Mouse (Mus musculus): ENCODE measurements around the gene Stk24. TPM values are rescaled to one million over a fixed set of nuclear protein-coding genes. Genes with fewer than 3 reads are reported as not detected.
A peak's percentile ranks its signal among the peaks of the same experiment; 100 is the strongest.

Gene Stk24
- polyA plus RNA-seq, 1 experiment from 2014 or later, result 47.9 TPM

DNA sequence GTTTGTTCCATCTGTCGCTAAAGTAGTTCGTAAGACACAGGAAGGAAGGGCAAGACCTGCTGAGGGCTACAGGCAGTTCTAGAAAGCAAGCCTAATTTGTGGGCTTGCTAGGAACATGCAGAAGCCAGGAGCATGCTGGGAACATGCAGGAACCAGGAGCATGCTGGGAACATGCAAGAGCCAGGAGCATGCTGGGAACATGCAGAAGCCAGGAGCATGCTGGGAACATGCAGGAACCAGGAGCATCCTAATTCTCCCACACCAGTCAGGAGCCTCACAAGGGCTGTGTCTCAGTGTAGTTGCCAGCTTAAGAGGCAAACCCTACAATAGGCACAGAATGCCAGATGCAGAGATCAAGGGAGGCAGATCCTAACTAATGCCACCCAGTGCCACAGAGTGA lies 53.4 kb downstream of the Stk24 start:
- no peak for ATAC-seq (replicated peaks; ENCODE audit: insufficient number of reproducible peaks, low FRiP score, low TSS enrichment, low read depth)
- no peak overlapping the region for H3K9ac ChIP-seq (replicated peaks; ENCODE audit: low read length)

DNA sequence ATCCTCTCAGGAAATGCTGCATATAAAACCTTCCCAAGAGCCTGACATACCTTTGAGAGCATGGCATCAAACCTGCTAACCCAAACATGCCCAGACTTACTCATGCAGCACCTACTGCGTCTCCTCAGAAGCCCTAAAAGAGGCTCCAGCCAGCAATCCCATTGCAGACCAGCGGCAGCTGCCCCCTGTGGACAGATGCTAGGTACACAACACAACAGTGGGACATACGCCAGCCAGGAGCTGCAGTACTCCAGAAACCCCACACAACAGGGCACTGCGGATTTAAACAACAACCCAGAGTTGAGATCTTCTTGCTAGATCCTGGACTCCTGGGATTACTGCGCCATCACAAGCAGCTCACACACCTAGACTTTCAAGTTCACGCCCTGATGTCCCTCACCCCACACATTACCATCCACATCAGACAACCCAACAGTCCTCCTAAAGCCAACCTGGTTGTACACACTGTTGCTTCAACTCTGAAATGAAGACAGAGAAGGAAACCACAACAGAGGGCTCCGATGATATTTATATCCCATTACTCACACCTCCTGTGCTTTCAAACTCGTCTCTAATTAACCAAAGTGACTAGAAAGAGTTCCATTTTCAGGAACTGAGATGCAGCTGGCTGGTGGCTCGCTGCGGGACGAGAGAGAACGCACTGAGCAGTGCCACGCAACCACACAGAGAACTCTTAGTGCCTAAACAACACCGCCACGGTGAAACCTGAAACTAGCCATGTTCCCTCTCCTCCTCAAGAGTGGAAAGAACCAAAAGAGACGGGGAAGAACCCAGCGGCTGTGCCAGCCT lies 55.1 kb downstream of the Stk24 start:
- Histone ChIP-seq H3K27me3 (ENCODE audit: control insufficient read depth, insufficient read depth, low read length) (no peaks in the 10 kb centered on the region), H3K4me1 (ENCODE audit: control insufficient read depth, insufficient read depth, low read length) (no peaks in the 10 kb centered on the region), H3K9ac (replicated peaks; ENCODE audit: low read length) (no peak overlapping the region), H3K36me3 (replicated peaks; ENCODE audit: control insufficient read depth, insufficient read depth, low read depth, low read length) (no peaks in the 10 kb centered on the region), H3K9me3 (replicated peaks; ENCODE audit: control insufficient read depth, low read length) (no peaks in the 10 kb centered on the region), H3K27ac (replicated peaks; ENCODE audit: low read depth, low read length) (no peak overlapping the region), H3K4me3 (ENCODE audit: low read depth, low read length) (no peak overlapping the region), H3K4me2 (ENCODE audit: low read depth, low read length) (no peak overlapping the region)
- WGBS, result 83% methylated on average over 17 of the region's 17 CpGs
- DNase-seq (ENCODE audit: low spot score) (no peak), ATAC-seq (replicated peaks; ENCODE audit: insufficient number of reproducible peaks, low FRiP score, low TSS enrichment, low read depth) (no peak)

More for the DNA sequence above, 53.4 kb downstream of the Stk24 start:
- H3K4me1 ChIP-seq (ENCODE audit: control insufficient read depth, insufficient read depth, low read length), result no peaks in the 10 kb centered on the region
- no peaks in the 10 kb centered on the region for H3K9me3 ChIP-seq (replicated peaks; ENCODE audit: control insufficient read depth, low read length)
- no peak overlapping the region for H3K4me3 ChIP-seq (ENCODE audit: low read depth, low read length)
- no peak for DNase-seq (ENCODE audit: low spot score)
- no peak overlapping the region for H3K27ac ChIP-seq (replicated peaks; ENCODE audit: low read depth, low read length)
- H3K27me3 ChIP-seq (ENCODE audit: control insufficient read depth, insufficient read depth, low read length), result no peaks in the 10 kb centered on the region
- 85% methylated on average over 2 of the region's 2 CpGs for WGBS
- H3K4me2 ChIP-seq (ENCODE audit: low read depth, low read length), result no peak overlapping the region
- H3K36me3 ChIP-seq (replicated peaks; ENCODE audit: control insufficient read depth, insufficient read depth, low read depth, low read length), result no peaks in the 10 kb centered on the region

DNA sequence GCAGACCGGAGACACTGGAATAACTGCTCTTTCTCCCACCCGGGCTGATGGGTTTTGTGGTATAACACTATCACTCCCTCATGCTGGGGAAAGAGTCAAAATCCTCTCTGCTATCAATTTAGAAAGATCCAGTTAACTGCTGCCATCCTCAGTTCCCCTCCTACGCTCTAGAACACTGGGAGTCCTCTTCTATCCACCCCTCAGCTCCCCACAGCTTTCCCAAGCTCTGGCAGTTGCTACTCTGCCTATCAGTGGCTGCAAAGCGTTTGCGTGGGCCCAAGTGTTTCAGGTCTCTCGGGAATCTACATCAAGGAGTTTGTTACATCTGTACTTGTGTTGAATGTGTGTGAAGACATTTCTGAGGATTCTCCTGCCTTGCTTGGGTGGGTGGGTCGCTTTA lies 57.2 kb downstream of the Stk24 start:
- Histone ChIP-seq H3K4me2 (ENCODE audit: low read depth, low read length) (no peak overlapping the region), H3K9ac (replicated peaks; ENCODE audit: low read length) (no peak overlapping the region), H3K4me1 (ENCODE audit: control insufficient read depth, insufficient read depth, low read length) (no peaks in the 10 kb centered on the region), H3K9me3 (replicated peaks; ENCODE audit: control insufficient read depth, low read length) (no peaks in the 10 kb centered on the region), H3K27me3 (ENCODE audit: control insufficient read depth, insufficient read depth, low read length) (no peaks in the 10 kb centered on the region), H3K4me3 (ENCODE audit: low read depth, low read length) (no peak overlapping the region), H3K36me3 (replicated peaks; ENCODE audit: control insufficient read depth, insufficient read depth, low read depth, low read length) (no peaks in the 10 kb centered on the region), H3K27ac (replicated peaks; ENCODE audit: low read depth, low read length) (no peak overlapping the region)
- DNase-seq (ENCODE audit: low spot score) (no peak), ATAC-seq (replicated peaks; ENCODE audit: insufficient number of reproducible peaks, low FRiP score, low TSS enrichment, low read depth) (no peak)
- WGBS, result 71% methylated on average over 7 of the region's 7 CpGs

DNA sequence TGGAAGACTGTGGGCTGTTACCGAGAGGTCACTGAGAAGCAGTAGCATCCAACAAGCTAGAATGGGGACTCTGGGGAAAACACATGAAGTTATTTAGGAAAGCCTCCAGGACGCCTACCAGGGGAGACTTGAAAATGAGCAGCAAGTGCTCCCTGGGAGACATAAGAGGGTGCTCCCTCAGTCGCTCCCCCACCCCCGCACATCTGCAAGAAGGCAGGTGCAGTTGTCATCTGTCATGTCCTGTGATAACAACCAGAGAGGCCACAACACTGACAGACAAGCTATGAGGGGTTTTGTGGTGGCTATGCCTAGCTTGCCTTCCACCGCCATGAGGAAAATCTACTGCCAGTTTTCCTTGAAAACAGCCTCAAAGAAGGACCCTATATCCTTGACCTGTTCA lies 57.7 kb downstream of the Stk24 start:
- no peak for ATAC-seq (replicated peaks; ENCODE audit: insufficient number of reproducible peaks, low FRiP score, low TSS enrichment, low read depth)
- H3K4me2 ChIP-seq (ENCODE audit: low read depth, low read length), result no peak overlapping the region
- H3K4me3 ChIP-seq (ENCODE audit: low read depth, low read length), result no peak overlapping the region
- H3K27me3 ChIP-seq (ENCODE audit: control insufficient read depth, insufficient read depth, low read length), result no peaks in the 10 kb centered on the region
- no peak for DNase-seq (ENCODE audit: low spot score)
- no peaks in the 10 kb centered on the region for H3K4me1 ChIP-seq (ENCODE audit: control insufficient read depth, insufficient read depth, low read length)
- no peaks in the 10 kb centered on the region for H3K9me3 ChIP-seq (replicated peaks; ENCODE audit: control insufficient read depth, low read length)
- H3K9ac ChIP-seq (replicated peaks; ENCODE audit: low read length), result no peak overlapping the region
- WGBS, result 82% methylated on average over 5 of the region's 5 CpGs
- H3K36me3 ChIP-seq (replicated peaks; ENCODE audit: control insufficient read depth, insufficient read depth, low read depth, low read length), result no peaks in the 10 kb centered on the region
- no peak overlapping the region for H3K27ac ChIP-seq (replicated peaks; ENCODE audit: low read depth, low read length)

DNA sequence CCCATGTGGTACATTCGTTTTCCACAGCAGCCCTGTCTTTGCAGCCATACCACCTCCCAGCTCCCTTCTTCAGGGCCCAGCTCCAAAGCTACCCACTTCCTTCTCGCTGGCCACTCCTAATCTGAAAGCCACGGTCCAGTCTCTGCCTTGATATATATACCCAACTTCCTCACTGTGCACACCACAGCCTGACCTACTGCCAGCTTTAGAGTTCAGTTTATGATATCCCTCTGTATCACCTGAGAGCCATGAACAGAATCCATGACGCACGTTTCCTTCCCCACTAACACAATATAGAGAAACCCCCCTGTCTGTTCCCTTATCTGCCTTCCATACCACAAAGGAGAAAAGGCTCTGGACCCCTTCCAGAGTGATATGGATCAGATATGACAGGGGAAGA lies 61.4 kb downstream of the Stk24 start:
- no peaks in the 10 kb centered on the region for H3K27me3 ChIP-seq (ENCODE audit: control insufficient read depth, insufficient read depth, low read length)
- H3K4me2 ChIP-seq (ENCODE audit: low read depth, low read length), result no peak overlapping the region
- 81% methylated on average over 5 of the region's 5 CpGs for WGBS
- no peaks in the 10 kb centered on the region for H3K36me3 ChIP-seq (replicated peaks; ENCODE audit: control insufficient read depth, insufficient read depth, low read depth, low read length)
- DNase-seq (ENCODE audit: low spot score) (no peak), ATAC-seq (replicated peaks; ENCODE audit: insufficient number of reproducible peaks, low FRiP score, low TSS enrichment, low read depth) (no peak)
- no peaks in the 10 kb centered on the region; the same call in 1 of the 2 replicates for H3K4me1 ChIP-seq (ENCODE audit: control insufficient read depth, insufficient read depth, low read length)
- no peak overlapping the region for H3K4me3 ChIP-seq (ENCODE audit: low read depth, low read length)
- H3K27ac ChIP-seq (replicated peaks; ENCODE audit: low read depth, low read length), result no peak overlapping the region
- H3K9me3 ChIP-seq (replicated peaks; ENCODE audit: control insufficient read depth, low read length), result no peaks in the 10 kb centered on the region
- no peak overlapping the region for H3K9ac ChIP-seq (replicated peaks; ENCODE audit: low read length)

DNA sequence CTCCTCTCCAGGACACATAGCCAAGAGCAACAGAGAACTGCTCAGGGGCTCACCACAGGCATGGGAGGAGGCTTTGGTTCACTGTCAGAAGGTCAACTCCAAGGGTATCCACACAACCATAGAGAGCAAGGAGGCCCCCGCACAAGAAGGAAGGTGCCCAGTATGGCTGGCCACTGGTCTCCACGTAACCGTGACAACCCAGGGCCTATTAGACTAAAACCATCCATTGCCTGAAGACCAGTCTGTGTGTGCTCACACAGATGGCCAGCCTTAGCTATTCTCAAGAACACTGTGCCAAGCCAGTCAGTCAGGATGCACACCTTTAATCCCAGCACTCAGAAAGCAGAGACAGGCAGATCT lies 62.5 kb downstream of the Stk24 start:
- Histone ChIP-seq H3K27me3 (ENCODE audit: control insufficient read depth, insufficient read depth, low read length) (no peaks in the 10 kb centered on the region), H3K36me3 (replicated peaks; ENCODE audit: control insufficient read depth, insufficient read depth, low read depth, low read length) (no peaks in the 10 kb centered on the region), H3K9ac (replicated peaks; ENCODE audit: low read length) (no peak overlapping the region), H3K4me2 (ENCODE audit: low read depth, low read length) (no peak overlapping the region), H3K27ac (replicated peaks; ENCODE audit: low read depth, low read length) (no peak overlapping the region), H3K4me1 (ENCODE audit: control insufficient read depth, insufficient read depth, low read length) (no peaks in the 10 kb centered on the region; the same call in 1 of the 2 replicates), H3K4me3 (ENCODE audit: low read depth, low read length) (no peak overlapping the region), H3K9me3 (replicated peaks; ENCODE audit: control insufficient read depth, low read length) (no peaks in the 10 kb centered on the region)
- no peak for DNase-seq (ENCODE audit: low spot score)
- 0 out of 2 replicates have a peak, but pooled peaks have one; percentile 17 for ATAC-seq (replicated peaks; ENCODE audit: insufficient number of reproducible peaks, low FRiP score, low TSS enrichment, low read depth)
- 81% methylated on average over 3 of the region's 3 CpGs for whole genome bisulfite sequencing

DNA sequence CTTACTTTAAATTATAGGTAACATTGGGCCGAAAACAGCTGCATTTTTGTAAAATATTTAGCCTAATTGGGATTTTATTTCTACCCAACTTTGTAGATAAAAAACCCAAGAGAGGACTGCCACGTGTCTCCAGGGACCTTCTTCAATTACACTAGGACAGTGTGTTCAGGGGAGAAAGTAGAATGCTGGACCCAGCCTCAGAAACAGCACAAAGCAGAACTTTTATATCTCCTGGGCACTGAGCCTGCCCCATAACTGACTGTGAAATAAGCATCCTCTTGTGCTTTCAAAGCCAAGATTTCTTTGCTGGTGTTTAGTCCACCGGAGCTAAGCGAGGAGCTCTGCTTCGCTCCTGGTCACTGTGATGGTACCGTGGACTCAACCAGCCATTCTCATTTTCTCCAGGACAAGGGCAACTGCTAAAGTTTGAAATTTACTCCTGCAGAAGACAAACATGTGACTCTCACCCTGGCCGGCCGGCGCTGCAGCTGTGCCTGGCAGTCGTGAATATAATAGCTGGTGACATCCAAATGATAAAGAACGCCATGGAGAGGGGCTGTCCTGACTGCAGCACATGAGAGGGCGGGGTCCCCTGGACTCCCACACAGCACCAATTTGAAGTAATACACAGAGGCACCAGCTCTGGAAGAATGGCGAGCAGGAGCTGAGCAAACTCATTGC lies 63.0 kb downstream of the Stk24 start:
- Histone ChIP-seq H3K4me2 (ENCODE audit: low read depth, low read length) (no peak overlapping the region), H3K4me1 (ENCODE audit: control insufficient read depth, insufficient read depth, low read length) (no peaks in the 10 kb centered on the region; the same call in 1 of the 2 replicates), H3K27me3 (ENCODE audit: control insufficient read depth, insufficient read depth, low read length) (no peaks in the 10 kb centered on the region), H3K9me3 (replicated peaks; ENCODE audit: control insufficient read depth, low read length) (no peaks in the 10 kb centered on the region), H3K27ac (replicated peaks; ENCODE audit: low read depth, low read length) (no peak overlapping the region), H3K36me3 (replicated peaks; ENCODE audit: control insufficient read depth, insufficient read depth, low read depth, low read length) (no peaks in the 10 kb centered on the region), H3K9ac (replicated peaks; ENCODE audit: low read length) (no peak overlapping the region), H3K4me3 (ENCODE audit: low read depth, low read length) (no peak overlapping the region)
- whole genome bisulfite sequencing, result 69% methylated on average over 13 of the region's 13 CpGs
- DNase-seq (ENCODE audit: low spot score), result no peak
- 0 out of 2 replicates have a peak, but pooled peaks have one; percentile 36 for ATAC-seq (replicated peaks; ENCODE audit: insufficient number of reproducible peaks, low FRiP score, low TSS enrichment, low read depth)

DNA sequence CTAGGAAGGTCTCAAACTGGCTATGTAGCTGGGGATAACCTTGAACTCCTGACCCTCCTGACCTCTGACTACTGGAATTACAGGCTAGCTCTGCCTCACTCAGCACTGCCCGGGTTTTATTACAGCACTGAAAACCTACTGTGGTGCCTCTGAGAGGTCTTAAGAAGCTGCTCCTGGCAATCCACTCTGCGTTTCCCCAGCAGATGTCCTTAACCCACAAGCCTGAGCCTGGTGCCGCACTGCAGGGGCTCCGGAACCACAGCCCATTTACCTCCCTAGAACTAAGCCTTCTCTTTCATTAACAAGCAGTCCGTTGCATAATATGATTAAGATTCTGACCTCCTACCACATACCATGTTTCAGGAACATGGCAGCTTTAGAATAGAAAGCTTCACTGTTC lies 63.7 kb downstream of the Stk24 start:
- no peak overlapping the region for H3K4me3 ChIP-seq (ENCODE audit: low read depth, low read length)
- peak; percentile 26 for DNase-seq (ENCODE audit: low spot score)
- no peaks in the 10 kb centered on the region for H3K27me3 ChIP-seq (ENCODE audit: control insufficient read depth, insufficient read depth, low read length)
- H3K9ac ChIP-seq (replicated peaks; ENCODE audit: low read length), result no peak overlapping the region
- no peak overlapping the region for H3K27ac ChIP-seq (replicated peaks; ENCODE audit: low read depth, low read length)
- no peaks in the 10 kb centered on the region; the same call in 1 of the 2 replicates for H3K4me1 ChIP-seq (ENCODE audit: control insufficient read depth, insufficient read depth, low read length)
- ATAC-seq (replicated peaks; ENCODE audit: insufficient number of reproducible peaks, low FRiP score, low TSS enrichment, low read depth), result no peak
- WGBS, result 63% methylated on average over 5 of the region's 5 CpGs
- H3K4me2 ChIP-seq (ENCODE audit: low read depth, low read length), result no peak overlapping the region
- no peaks in the 10 kb centered on the region for H3K9me3 ChIP-seq (replicated peaks; ENCODE audit: control insufficient read depth, low read length)
- H3K36me3 ChIP-seq (replicated peaks; ENCODE audit: control insufficient read depth, insufficient read depth, low read depth, low read length), result no peaks in the 10 kb centered on the region

Data from embryonic facial prominence, embryonic 11.5 days (tissue).